Mouse (Mus musculus) B cell, adult (primary cell): Measurements from ENCODE around the gene Cby3. TPM values are rescaled to one million over a fixed set of nuclear protein-coding genes. Genes with fewer than 3 reads are reported as not detected.

ENCODE experiments used
- total RNA-seq: library from RNA; stranded (reverse); gene quantifications from 4 replicates; pipeline ENCODE4 v1.2.4, GENCODE M21; 2023; ENCODE audit not compliant: inconsistent age

The Cby3 gene
- total RNA-seq, result not detected in 4 replicates

GRCm38 (mm10) chr11:50354162-50354561 lies at the start of gene Cby3:
Gene Cby3, plus strand, starts transcription at chr11:50354462.

GRCm38 (mm10) chr11:50325496-50326301 lies 28.6 kb upstream of the Cby3 start, which contains the start of gene Canx:
Gene Canx, minus strand, starts transcription at chr11:50325673.

DNA sequence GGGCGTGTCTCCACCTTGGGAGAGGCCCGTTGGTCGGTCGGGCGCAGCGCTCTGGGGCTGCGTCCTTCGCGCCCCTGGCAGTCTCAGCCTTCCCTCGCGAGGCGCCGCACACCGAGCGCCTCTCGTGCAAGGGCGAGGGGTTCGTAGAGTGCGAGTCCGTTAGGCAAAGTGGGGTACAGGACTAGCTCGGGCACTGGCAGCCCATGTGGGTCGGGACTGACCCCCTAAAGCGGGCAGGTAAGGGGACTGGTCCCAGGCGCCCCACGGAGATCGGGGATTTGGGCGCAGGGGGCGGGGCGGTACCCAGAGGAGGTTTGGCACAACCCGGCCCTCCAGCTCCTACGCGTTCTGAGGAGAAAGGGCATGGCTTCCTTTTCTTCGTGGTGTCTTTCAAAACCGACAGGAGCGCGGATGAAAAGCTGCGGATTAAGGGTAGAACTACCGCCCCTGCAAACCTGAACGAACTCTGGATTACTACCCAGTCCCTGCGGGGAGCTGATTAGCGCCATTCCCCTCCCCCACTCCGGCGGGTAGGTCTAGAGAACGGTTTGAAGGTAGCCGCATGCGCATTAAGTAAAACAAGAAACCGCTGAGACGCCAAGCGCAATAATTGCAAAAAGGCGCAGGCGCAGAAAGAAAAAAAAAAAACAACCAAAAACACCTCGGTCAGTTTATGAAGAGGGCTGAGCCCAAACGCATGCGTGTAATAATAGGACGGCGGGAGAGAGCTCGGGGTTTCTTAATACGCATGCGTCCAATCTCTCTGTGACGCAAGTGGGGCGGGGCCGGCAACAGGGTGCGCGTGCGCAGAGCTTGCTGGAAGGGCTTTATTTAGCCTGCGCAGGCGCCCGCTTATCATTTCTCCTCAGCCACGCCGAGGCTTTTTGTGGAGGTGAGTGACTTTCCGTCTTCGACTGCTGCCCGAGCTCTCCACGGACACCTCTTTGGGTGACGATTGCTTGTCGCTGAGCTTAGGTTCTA lies 22.9 kb downstream of the Cby3 start, which contains the start of gene Hnrnph1:
Gene Hnrnph1 (plus strand): TSS at position 80 of the 981 bp plus-strand sequence.

Other genes with a start within 250 kb of the Cby3 start
- 50.0 to 67.9 TPM (median 53.9 TPM) in 4 replicates for gene Tbc1d9b, start 223.1 kb upstream of the Cby3 start, total RNA-seq
- 3.2 to 6.0 TPM (median 4.4 TPM) in 4 replicates for gene Mrnip, start 180.0 kb upstream of the Cby3 start, total RNA-seq
- 529 to 593 TPM (median 569 TPM) in 4 replicates for gene Sqstm1, start 143.6 kb upstream of the Cby3 start, total RNA-seq
- gene Mgat4b, start 143.6 kb upstream of the Cby3 start, total RNA-seq, result 4.1 to 7.3 TPM (median 5.8 TPM) in 4 replicates
- 0.96 to 2.0 TPM (median 1.1 TPM) in 3 of 4 replicates, not detected in the other for gene Ltc4s, start 115.8 kb upstream of the Cby3 start, total RNA-seq
- gene Maml1, start 62.2 kb upstream of the Cby3 start, total RNA-seq, result 40.2 to 47.6 TPM (median 42.7 TPM) in 4 replicates
- gene Canx, start 28.8 kb upstream of the Cby3 start, total RNA-seq, result 225 to 243 TPM (median 228 TPM) in 4 replicates
- gene Hnrnph1, start 22.5 kb downstream of the Cby3 start, total RNA-seq, result 1,020 to 1,148 TPM (median 1,086 TPM) in 4 replicates
- gene Rufy1, start 76.7 kb downstream of the Cby3 start, total RNA-seq, result 57.3 to 59.2 TPM (median 58.6 TPM) in 4 replicates
- gene Adamts2, start 247.6 kb downstream of the Cby3 start, total RNA-seq, result 1.2 TPM in 1 of 4 replicates, not detected in the others